Mouse (Mus musculus): ENCODE results near the gene Shroom3. TPM values are rescaled to one million over a fixed set of nuclear protein-coding genes. Genes with fewer than 3 reads are reported as not detected.

Shroom3 gene
- total RNA-seq, 2 experiments from 2014 or later: not detected

- ATAC-seq (replicated peaks; ENCODE audit: low FRiP score, poor library complexity, severe bottlenecking): no peak
Observed at GRCm38 (mm10) chr5:92788990-92789389, 105.8 kb downstream of the Shroom3 start.

GRCm38 (mm10) chr5:92796089-92796990 lies 113.1 kb downstream of the Shroom3 start:
- no peak for ATAC-seq (replicated peaks; ENCODE audit: low FRiP score, poor library complexity, severe bottlenecking)

- no peak for ATAC-seq (replicated peaks; ENCODE audit: low FRiP score, poor library complexity, severe bottlenecking)
Observed at GRCm38 (mm10) chr5:92797981-92798380, 114.7 kb downstream of the Shroom3 start.

- ATAC-seq (replicated peaks; ENCODE audit: low FRiP score, poor library complexity, severe bottlenecking): no peak
Observed at GRCm38 (mm10) chr5:92804379-92804778, 121.1 kb downstream of the Shroom3 start.

- no peak for ATAC-seq (replicated peaks; ENCODE audit: low FRiP score, poor library complexity, severe bottlenecking)
Observed at GRCm38 (mm10) chr5:92808503-92809415, 125.5 kb downstream of the Shroom3 start.

GRCm38 (mm10) chr5:92809416-92809750 lies 126.1 kb downstream of the Shroom3 start:
- ATAC-seq (replicated peaks; ENCODE audit: low FRiP score, poor library complexity, severe bottlenecking): no peak; the same call in 1 of the 2 replicates

- ATAC-seq (replicated peaks; ENCODE audit: low FRiP score, poor library complexity, severe bottlenecking): no peak
Observed at GRCm38 (mm10) chr5:92810922-92811533, 127.8 kb downstream of the Shroom3 start.

GRCm38 (mm10) chr5:92811761-92812160 lies 128.5 kb downstream of the Shroom3 start:
- ATAC-seq (replicated peaks; ENCODE audit: low FRiP score, poor library complexity, severe bottlenecking): no peak

- ATAC-seq (replicated peaks; ENCODE audit: low FRiP score, poor library complexity, severe bottlenecking): no peak
Observed at GRCm38 (mm10) chr5:92812936-92813335, 129.7 kb downstream of the Shroom3 start.

- no peak for ATAC-seq (replicated peaks; ENCODE audit: low FRiP score, poor library complexity, severe bottlenecking)
Observed at GRCm38 (mm10) chr5:92813562-92813961, 130.3 kb downstream of the Shroom3 start.

- ATAC-seq (replicated peaks; ENCODE audit: low FRiP score, poor library complexity, severe bottlenecking): no peak
Observed at GRCm38 (mm10) chr5:92814621-92815020, 131.4 kb downstream of the Shroom3 start.

- no peak for ATAC-seq (replicated peaks; ENCODE audit: low FRiP score, poor library complexity, severe bottlenecking)
Observed at GRCm38 (mm10) chr5:92817122-92817822, 134.0 kb downstream of the Shroom3 start.

- no peak for ATAC-seq (replicated peaks; ENCODE audit: low FRiP score, poor library complexity, severe bottlenecking)
Observed at GRCm38 (mm10) chr5:92821370-92821769, 138.1 kb downstream of the Shroom3 start.

- ATAC-seq (replicated peaks; ENCODE audit: low FRiP score, poor library complexity, severe bottlenecking): no peak
Observed at GRCm38 (mm10) chr5:92823495-92823894, 140.3 kb downstream of the Shroom3 start.

GRCm38 (mm10) chr5:92824304-92825009 lies 141.2 kb downstream of the Shroom3 start:
- no peak for ATAC-seq (replicated peaks; ENCODE audit: low FRiP score, poor library complexity, severe bottlenecking)

- ATAC-seq (replicated peaks; ENCODE audit: low FRiP score, poor library complexity, severe bottlenecking): no peak
Observed at GRCm38 (mm10) chr5:92830391-92830790, 147.2 kb downstream of the Shroom3 start.

- no peak for ATAC-seq (replicated peaks; ENCODE audit: low FRiP score, poor library complexity, severe bottlenecking)
Observed at GRCm38 (mm10) chr5:92834513-92834912, 151.3 kb downstream of the Shroom3 start.

GRCm38 (mm10) chr5:92837311-92837710 lies 154.1 kb downstream of the Shroom3 start:
- ATAC-seq (replicated peaks; ENCODE audit: low FRiP score, poor library complexity, severe bottlenecking): no peak

- no peak for ATAC-seq (replicated peaks; ENCODE audit: low FRiP score, poor library complexity, severe bottlenecking)
Observed at GRCm38 (mm10) chr5:92838351-92838784, 155.1 kb downstream of the Shroom3 start.
